Mouse (Mus musculus) stomach, embryonic 15.5 days (tissue): ENCODE results near the gene Ybx1. TPM values are rescaled to one million over a fixed set of nuclear protein-coding genes. Genes with fewer than 3 reads are reported as not detected.

Experiments
- ATAC-seq: fragments of 200-750 bp; cut with Nextera tagmentation; 2 replicates; pipeline ENCODE4 v1.8.0; 2017; ENCODE audit warnings: low read depth, moderate number of reproducible peaks, moderate TSS enrichment; ENCODE audit not compliant: insufficient read depth, low FRiP score
- H3K27ac ChIP-seq: fragments of 300-500 bp; sonication (generic); 2 replicates; pipeline ENCODE4 v1.5.1; 2015; ENCODE audit warnings: mild to moderate bottlenecking, inconsistent platforms
- H3K27me3 ChIP-seq: fragments of 300-500 bp; sonication (generic); replicated peaks from 2 replicates; pipeline ENCODE4 v1.6.1; 2015; ENCODE audit warnings: inconsistent platforms
- H3K36me3 ChIP-seq: fragments of 300-500 bp; sonication (generic); 2 replicates; pipeline ENCODE4 v1.6.1; 2015; ENCODE audit warnings: inconsistent platforms
- H3K4me1 ChIP-seq: fragments of 300-500 bp; sonication (generic); 2 replicates; pipeline ENCODE4 v1.6.1; 2015; ENCODE audit warnings: inconsistent platforms
- H3K4me2 ChIP-seq: fragments of 300-500 bp; sonication (generic); 2 replicates; pipeline ENCODE4 v1.6.1; 2015; ENCODE audit warnings: mild to moderate bottlenecking, inconsistent platforms
- H3K4me3 ChIP-seq: fragments of 300-500 bp; sonication (generic); replicated peaks from 2 replicates; pipeline ENCODE4 v1.5.1; 2015; ENCODE audit warnings: inconsistent platforms
- H3K9ac ChIP-seq: fragments of 300-500 bp; sonication (generic); 2 replicates; pipeline ENCODE4 v1.6.1; 2015; ENCODE audit warnings: inconsistent platforms
- H3K9me3 ChIP-seq: fragments of 300-500 bp; sonication (generic); 2 replicates; pipeline ENCODE4 v1.6.1; 2016; ENCODE audit warnings: inconsistent platforms
- WGBS: fragments of 180-500 bp; shearing (Covaris S2); methylation state at CpG from one replicate; pipeline ENCODE4 v1.1.7; 2015; 5-methylcytosine and 5-hydroxymethylcytosine counted together
- polyA plus RNA-seq: library from polyadenylated mRNA; unstranded; fragments of >200 nt; fragmentation: Nextera tagmentation; extraction: Ambion mirVana; gene quantifications from 2 replicates; pipeline ENCODE4 v1.2.1, GENCODE M21; 2015

The Ybx1 gene
- polyA plus RNA-seq = 615 and 648 TPM in 2 replicates

- under 1% methylated on average over 61 of the region's 61 CpGs for WGBS
These were observed at the start of gene Ybx1 for GRCm38 (mm10) chr4:119294415-119295133. Ybx1 (minus strand) TSS chr4:119294604.

GRCm38 (mm10) chr4:119338861-119339361 lies 44.5 kb upstream of the Ybx1 start:
- Histone ChIP-seq H3K4me2 (peak overlapping the region; percentile 37; the same call in 1 of the 2 replicates), H3K9ac (no peak overlapping the region), H3K4me1 (0 out of 2 replicates have a peak, but pooled peaks cover 2% of the 10 kb centered on the region), H3K36me3 (no peaks in the 10 kb centered on the region), H3K4me3 (no peak overlapping the region), H3K27ac (no peak overlapping the region), H3K9me3 (no peaks in the 10 kb centered on the region), H3K27me3 (no peaks in the 10 kb centered on the region)
- no peak for ATAC-seq
- 5% methylated on average over 10 of the region's 10 CpGs for WGBS

More at GRCm38 (mm10) chr4:119294415-119295133, at the start of gene Ybx1:
- Histone ChIP-seq H3K9ac (peak within 1 kb of the TSS; percentile 78), H3K27me3 (no peaks in the 10 kb centered on the region), H3K4me3 (peak within 1 kb of the TSS; percentile 82), H3K9me3 (no peaks in the 10 kb centered on the region), H3K36me3 (no peaks in the 10 kb centered on the region), H3K4me2 (peak within 1 kb of the TSS; percentile 66), H3K27ac (peak within 1 kb of the TSS; percentile 96), H3K4me1 (peaks cover 8% of the 10 kb centered on the region; the same call in 1 of the 2 replicates)
- peak; percentile 100 for ATAC-seq

DNA sequence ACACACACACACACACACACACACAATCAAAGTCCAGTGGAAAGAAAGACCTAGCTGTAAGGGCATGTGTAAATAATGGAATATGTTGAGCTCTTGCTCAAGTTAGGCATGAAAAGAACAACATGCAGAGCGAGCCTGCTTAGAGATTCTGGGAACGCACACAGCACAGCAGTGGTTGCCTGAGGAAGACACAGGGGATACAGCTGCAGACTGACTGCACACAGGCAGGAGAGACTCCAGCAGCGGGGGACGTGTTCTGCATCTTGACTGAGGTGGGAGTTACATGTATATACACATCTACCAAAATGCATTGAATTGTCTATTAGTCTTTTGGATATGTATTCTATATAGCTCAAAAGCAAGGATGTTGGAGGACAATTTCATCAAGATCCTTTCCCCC lies 44.0 kb upstream of the Ybx1 start:
- Histone ChIP-seq H3K36me3 (no peaks in the 10 kb centered on the region), H3K27ac (no peak overlapping the region), H3K27me3 (no peaks in the 10 kb centered on the region), H3K4me3 (no peak overlapping the region), H3K4me2 (peak overlapping the region; percentile 37; the same call in 1 of the 2 replicates), H3K4me1 (0 out of 2 replicates have a peak, but pooled peaks cover 2% of the 10 kb centered on the region), H3K9ac (no peak overlapping the region), H3K9me3 (no peaks in the 10 kb centered on the region)
- ATAC-seq = no peak
- WGBS = 76% methylated on average over 4 of the region's 4 CpGs

GRCm38 (mm10) chr4:119333487-119333886 lies 39.1 kb upstream of the Ybx1 start:
- Histone ChIP-seq H3K27me3 (no peaks in the 10 kb centered on the region), H3K4me2 (no peak overlapping the region), H3K36me3 (no peaks in the 10 kb centered on the region), H3K27ac (no peak overlapping the region), H3K9me3 (no peaks in the 10 kb centered on the region), H3K9ac (no peak overlapping the region), H3K4me1 (no peaks in the 10 kb centered on the region), H3K4me3 (no peak overlapping the region)
- no peak for ATAC-seq
- WGBS = 85% methylated on average over 6 of the region's 6 CpGs

DNA sequence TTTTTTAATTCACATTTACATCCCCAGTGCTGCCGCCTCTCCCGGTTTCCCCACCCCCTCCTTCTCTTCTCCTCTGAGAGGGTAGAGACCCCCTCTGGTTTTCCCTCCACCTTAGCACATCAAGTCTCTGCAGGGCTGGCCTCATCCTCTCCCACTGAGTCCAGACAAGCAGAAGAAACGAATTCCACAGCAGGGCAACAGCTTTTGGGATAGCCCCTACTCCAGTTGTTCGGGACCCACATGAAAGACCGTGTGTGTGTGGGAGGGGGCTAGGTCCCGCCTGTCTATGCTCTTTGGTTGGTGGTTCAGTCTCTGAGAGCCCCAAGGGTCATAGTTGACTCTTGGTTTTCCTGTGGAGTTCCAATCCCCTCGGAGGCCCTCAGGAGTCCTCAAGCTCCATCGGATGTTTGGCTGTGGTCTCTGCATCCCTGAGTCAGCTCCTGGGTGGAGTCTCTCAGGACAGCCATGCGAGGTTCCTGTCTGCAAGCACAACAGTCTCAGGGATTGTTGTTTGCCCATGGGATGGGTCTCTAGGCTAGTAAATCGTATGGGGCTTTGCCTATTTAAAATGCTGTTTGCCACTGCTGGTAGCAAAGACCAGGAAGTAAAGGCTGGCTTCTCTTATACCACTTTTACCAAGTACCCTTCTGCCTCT lies 26.6 kb upstream of the Ybx1 start:
- peak; percentile 24; the same call in 1 of the 2 replicates for ATAC-seq
- peak overlapping the region; percentile 86 for H3K4me3 ChIP-seq
- no peaks in the 10 kb centered on the region for H3K27me3 ChIP-seq
- H3K36me3 ChIP-seq = 0 out of 2 replicates have a peak, but pooled peaks cover 18% of the 10 kb centered on the region
- peak overlapping the region; percentile 19; the same call in 1 of the 2 replicates for H3K9ac ChIP-seq
- H3K4me2 ChIP-seq = peak overlapping the region; percentile 95
- no peaks in the 10 kb centered on the region for H3K9me3 ChIP-seq
- H3K4me1 ChIP-seq = peaks cover 9% of the 10 kb centered on the region
- 24% methylated on average over 10 of the region's 10 CpGs for WGBS
- peak overlapping the region; percentile 67 for H3K27ac ChIP-seq

- peaks cover 25% of the 10 kb centered on the region for H3K36me3 ChIP-seq
- peaks cover 9% of the 10 kb centered on the region for H3K4me1 ChIP-seq
- peak within 1 kb of the TSS; percentile 95 for H3K4me2 ChIP-seq
- ATAC-seq = peak; percentile 97
- WGBS = under 1% methylated on average over 44 of the region's 44 CpGs
- H3K27me3 ChIP-seq = no peaks in the 10 kb centered on the region
- peak within 1 kb of the TSS; percentile 58 for H3K9ac ChIP-seq
- H3K9me3 ChIP-seq = no peaks in the 10 kb centered on the region
- peak within 1 kb of the TSS; percentile 67 for H3K27ac ChIP-seq
- H3K4me3 ChIP-seq = peak within 1 kb of the TSS; percentile 86
These were observed 25.9 kb upstream of the Ybx1 start, which contains the start of gene Ppih for GRCm38 (mm10) chr4:119320131-119320830. Ppih (minus strand) TSS chr4:119320546.

DNA sequence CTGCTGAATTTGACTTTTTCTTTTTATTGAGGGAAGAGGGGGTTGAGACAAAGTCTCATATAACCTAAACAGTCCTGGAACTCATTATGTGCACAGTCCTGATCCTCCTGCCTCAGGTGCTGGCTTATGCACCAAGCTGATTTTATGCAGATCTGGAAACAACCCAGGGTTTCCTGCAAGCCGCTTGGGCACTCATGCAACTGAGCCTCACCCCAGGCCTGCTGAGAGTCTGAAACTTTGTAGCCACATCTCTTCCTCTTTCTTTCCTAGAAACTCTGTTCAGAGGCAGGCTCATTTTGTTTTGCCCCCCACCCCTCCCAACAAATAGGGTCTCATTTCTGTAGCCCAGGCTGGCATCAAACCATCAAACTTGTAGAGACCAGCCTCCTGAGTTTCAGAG lies 19.4 kb upstream of the Ybx1 start:
- Histone ChIP-seq H3K36me3 (peaks cover 44% of the 10 kb centered on the region), H3K4me3 (no peak overlapping the region), H3K27ac (no peak overlapping the region), H3K9me3 (no peaks in the 10 kb centered on the region), H3K4me2 (no peak overlapping the region), H3K9ac (no peak overlapping the region), H3K4me1 (no peaks in the 10 kb centered on the region), H3K27me3 (no peaks in the 10 kb centered on the region)
- 85% methylated on average over 1 of the region's 1 CpGs for WGBS
- ATAC-seq = no peak

GRCm38 (mm10) chr4:119305418-119305817 lies 11.0 kb upstream of the Ybx1 start:
- no peak overlapping the region for H3K27ac ChIP-seq
- H3K4me2 ChIP-seq = no peak overlapping the region
- no peak for ATAC-seq
- no peak overlapping the region for H3K9ac ChIP-seq
- WGBS = 83% methylated on average over 5 of the region's 5 CpGs
- no peaks in the 10 kb centered on the region for H3K9me3 ChIP-seq
- H3K4me3 ChIP-seq = no peak overlapping the region
- no peaks in the 10 kb centered on the region for H3K27me3 ChIP-seq
- H3K36me3 ChIP-seq = 0 out of 2 replicates have a peak, but pooled peaks cover 11% of the 10 kb centered on the region
- no peaks in the 10 kb centered on the region for H3K4me1 ChIP-seq

GRCm38 (mm10) chr4:119303291-119303690 lies 8.9 kb upstream of the Ybx1 start:
- WGBS = 86% methylated on average over 8 of the region's 8 CpGs
- Histone ChIP-seq H3K9ac (no peak overlapping the region), H3K36me3 (0 out of 2 replicates have a peak, but pooled peaks cover 5% of the 10 kb centered on the region), H3K4me1 (no peaks in the 10 kb centered on the region), H3K9me3 (no peaks in the 10 kb centered on the region), H3K27me3 (no peaks in the 10 kb centered on the region), H3K4me3 (no peak overlapping the region), H3K27ac (no peak overlapping the region), H3K4me2 (no peak overlapping the region)
- no peak for ATAC-seq

DNA sequence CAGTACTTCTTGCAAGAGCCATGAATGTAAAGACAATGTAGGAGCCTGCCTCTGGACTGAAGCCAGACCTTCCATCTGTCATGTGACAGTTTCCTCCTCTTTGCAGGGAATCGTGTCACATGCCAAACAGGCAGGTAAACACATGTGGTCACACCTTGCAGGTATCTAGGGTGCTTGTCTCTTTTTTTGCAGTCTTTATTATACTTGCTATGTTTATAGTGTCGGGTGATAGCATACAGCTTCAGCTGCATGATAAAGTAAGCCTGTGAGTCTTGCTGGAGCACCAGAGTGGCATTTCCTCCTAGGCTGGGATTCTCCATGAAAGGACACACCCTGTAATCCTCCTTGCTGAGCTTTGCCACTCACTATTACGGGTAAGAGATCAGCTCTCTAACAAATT lies 7.4 kb upstream of the Ybx1 start:
- H3K36me3 ChIP-seq = no peaks in the 10 kb centered on the region
- no peaks in the 10 kb centered on the region for H3K4me1 ChIP-seq
- no peak overlapping the region for H3K27ac ChIP-seq
- H3K4me2 ChIP-seq = no peak overlapping the region
- no peak overlapping the region for H3K9ac ChIP-seq
- H3K4me3 ChIP-seq = no peak overlapping the region
- no peaks in the 10 kb centered on the region for H3K27me3 ChIP-seq
- no peaks in the 10 kb centered on the region for H3K9me3 ChIP-seq
- ATAC-seq = no peak
- 71% methylated on average over 3 of the region's 3 CpGs for WGBS

GRCm38 (mm10) chr4:119300761-119301160 lies 6.4 kb upstream of the Ybx1 start:
- Histone ChIP-seq H3K27me3 (no peaks in the 10 kb centered on the region), H3K4me3 (no peak overlapping the region), H3K4me1 (0 out of 2 replicates have a peak, but pooled peaks cover under 1% of the 10 kb centered on the region), H3K4me2 (no peak overlapping the region), H3K9me3 (no peaks in the 10 kb centered on the region), H3K36me3 (no peaks in the 10 kb centered on the region), H3K9ac (no peak overlapping the region), H3K27ac (no peak overlapping the region)
- WGBS = 88% methylated on average over 3 of the region's 3 CpGs
- no peak for ATAC-seq
